Mouse (Mus musculus): ENCODE results near the gene Nek8. TPM values are rescaled to one million over a fixed set of nuclear protein-coding genes. Genes with fewer than 3 reads are reported as not detected.

Gene Nek8
- 10.2 and 10.4 TPM in 2 replicates for polyA plus RNA-seq (2015; fragmentation: Nextera tagmentation; extraction: Ambion mirVana)

DNA sequence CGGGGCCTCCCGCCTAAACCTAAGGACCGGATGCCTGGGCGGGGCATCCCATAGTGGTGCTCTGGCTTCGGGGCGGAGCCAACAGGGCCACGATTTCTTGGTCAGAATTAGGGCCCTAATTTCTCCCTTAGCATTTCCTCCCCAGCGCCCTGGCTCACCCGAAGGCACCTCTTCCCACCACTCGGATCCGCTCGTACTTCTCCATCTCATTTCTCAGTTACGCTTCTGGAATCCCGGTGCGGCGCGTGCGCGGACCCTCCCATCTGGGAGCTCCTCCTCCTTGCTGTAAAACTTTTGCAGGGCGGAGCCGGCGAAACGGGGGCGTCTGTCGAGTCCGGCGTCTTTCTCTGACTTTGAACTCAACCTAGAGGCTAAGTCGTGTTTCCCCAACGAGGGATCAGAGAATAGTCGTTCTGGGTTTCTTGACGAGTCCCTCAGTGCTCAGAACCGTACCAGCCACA lies at the start of gene Nek8, which contains the start of gene Tlcd1:
Gene Nek8 (minus strand): TSS at position 274 of the 461 bp plus-strand sequence.
Gene Tlcd1 (plus strand): TSS at position 310 of the 461 bp plus-strand sequence.
- WGBS (ENCODE audit: insufficient replicate concordance) = 0% methylated on average over 32 of the region's 32 CpGs
- Histone ChIP-seq H3K36me3 (ENCODE audit: control insufficient read depth, insufficient read depth) (peaks cover 21% of the 10 kb centered on the region), H3K27me3 (ENCODE audit: control insufficient read depth, insufficient read depth, low read depth, low read length) (no peaks in the 10 kb centered on the region), H3K4me3 (ENCODE audit: low read depth, low read length) (peak within 1 kb of the TSS; percentile 87), H3K9ac (ENCODE audit: low read depth, low read length) (peak within 1 kb of the TSS; percentile 95), H3K27ac (ENCODE audit: low read length) (peak within 1 kb of the TSS; percentile 98), H3K4me1 (ENCODE audit: control insufficient read depth, low read depth, low read length) (peaks cover 56% of the 10 kb centered on the region), H3K9me3 (replicated peaks; ENCODE audit: control insufficient read depth, low read length) (no peaks in the 10 kb centered on the region), H3K4me2 (ENCODE audit: low read depth, low read length) (peak within 1 kb of the TSS; percentile 71)
- ATAC-seq (ENCODE audit: low read depth) = peak; percentile 28

DNA sequence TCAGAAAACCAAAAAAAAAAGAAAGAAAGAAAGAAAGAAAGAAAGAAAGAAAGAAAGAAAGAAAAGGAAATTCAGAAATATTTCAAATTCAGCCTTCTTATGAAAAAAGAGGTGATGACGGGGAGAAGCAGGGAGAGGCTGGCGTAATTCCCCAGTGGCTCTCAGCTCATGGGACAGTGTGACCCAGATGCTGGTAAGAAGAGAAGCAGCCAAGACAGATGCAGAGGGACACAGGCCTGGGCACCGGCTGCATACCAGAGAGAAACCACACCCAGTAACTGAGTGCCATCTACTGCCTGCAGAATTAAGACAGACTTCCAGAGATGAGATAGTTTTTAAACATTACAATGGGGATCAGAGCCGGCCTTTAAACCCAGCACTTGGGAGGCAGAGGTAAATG lies 47.1 kb upstream of the Nek8 start:
- H3K27ac ChIP-seq (ENCODE audit: low read length) = no peak overlapping the region
- H3K36me3 ChIP-seq (ENCODE audit: control insufficient read depth, insufficient read depth) = peaks cover 64% of the 10 kb centered on the region
- ATAC-seq (ENCODE audit: low read depth) = no peak
- H3K27me3 ChIP-seq (ENCODE audit: control insufficient read depth, insufficient read depth, low read depth, low read length) = no peaks in the 10 kb centered on the region
- 89% methylated on average over 4 of the region's 4 CpGs for WGBS (ENCODE audit: insufficient replicate concordance)
- H3K9me3 ChIP-seq (replicated peaks; ENCODE audit: control insufficient read depth, low read length) = no peaks in the 10 kb centered on the region
- H3K4me2 ChIP-seq (ENCODE audit: low read depth, low read length) = no peak overlapping the region
- no peak overlapping the region for H3K9ac ChIP-seq (ENCODE audit: low read depth, low read length)
- no peak overlapping the region for H3K4me3 ChIP-seq (ENCODE audit: low read depth, low read length)
- H3K4me1 ChIP-seq (ENCODE audit: control insufficient read depth, low read depth, low read length) = no peaks in the 10 kb centered on the region

DNA sequence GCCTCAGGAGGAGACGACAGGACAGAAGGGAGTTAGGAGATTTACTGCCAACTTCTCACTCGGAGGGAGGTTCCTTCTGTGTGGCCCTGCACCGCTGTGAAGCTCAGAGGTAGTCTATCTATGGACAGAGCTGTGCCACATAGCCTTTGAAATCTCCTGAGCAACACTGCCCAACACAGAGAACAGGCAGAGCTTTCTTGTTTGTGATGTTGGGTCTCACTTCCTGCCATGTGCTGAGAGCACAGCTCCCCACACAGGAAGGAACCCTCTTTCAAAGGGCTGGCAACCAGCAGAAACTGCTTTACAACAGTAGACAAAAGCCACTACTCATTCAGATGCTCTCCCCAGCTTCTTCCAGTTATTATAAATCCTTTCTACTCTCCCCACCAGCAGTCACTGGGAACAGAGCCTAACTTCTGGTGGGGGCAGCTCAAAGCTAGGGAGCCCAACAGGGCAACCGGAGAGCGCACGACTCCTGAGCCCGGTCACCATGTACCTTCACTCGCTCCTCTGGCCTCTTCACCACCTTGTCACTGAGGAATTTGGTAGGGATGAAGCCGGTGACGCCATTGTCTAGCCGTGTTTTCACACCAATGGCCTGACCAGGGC lies 39.3 kb upstream of the Nek8 start:
- Histone ChIP-seq H3K4me1 (ENCODE audit: control insufficient read depth, low read depth, low read length) (no peaks in the 10 kb centered on the region), H3K36me3 (ENCODE audit: control insufficient read depth, insufficient read depth) (peaks cover 82% of the 10 kb centered on the region), H3K27me3 (ENCODE audit: control insufficient read depth, insufficient read depth, low read depth, low read length) (no peaks in the 10 kb centered on the region), H3K9me3 (replicated peaks; ENCODE audit: control insufficient read depth, low read length) (no peaks in the 10 kb centered on the region), H3K9ac (ENCODE audit: low read depth, low read length) (no peak overlapping the region), H3K4me3 (ENCODE audit: low read depth, low read length) (no peak overlapping the region), H3K27ac (ENCODE audit: low read length) (no peak overlapping the region), H3K4me2 (ENCODE audit: low read depth, low read length) (no peak overlapping the region)
- no peak for ATAC-seq (ENCODE audit: low read depth)
- WGBS (ENCODE audit: insufficient replicate concordance) = 86% methylated on average over 11 of the region's 11 CpGs

DNA sequence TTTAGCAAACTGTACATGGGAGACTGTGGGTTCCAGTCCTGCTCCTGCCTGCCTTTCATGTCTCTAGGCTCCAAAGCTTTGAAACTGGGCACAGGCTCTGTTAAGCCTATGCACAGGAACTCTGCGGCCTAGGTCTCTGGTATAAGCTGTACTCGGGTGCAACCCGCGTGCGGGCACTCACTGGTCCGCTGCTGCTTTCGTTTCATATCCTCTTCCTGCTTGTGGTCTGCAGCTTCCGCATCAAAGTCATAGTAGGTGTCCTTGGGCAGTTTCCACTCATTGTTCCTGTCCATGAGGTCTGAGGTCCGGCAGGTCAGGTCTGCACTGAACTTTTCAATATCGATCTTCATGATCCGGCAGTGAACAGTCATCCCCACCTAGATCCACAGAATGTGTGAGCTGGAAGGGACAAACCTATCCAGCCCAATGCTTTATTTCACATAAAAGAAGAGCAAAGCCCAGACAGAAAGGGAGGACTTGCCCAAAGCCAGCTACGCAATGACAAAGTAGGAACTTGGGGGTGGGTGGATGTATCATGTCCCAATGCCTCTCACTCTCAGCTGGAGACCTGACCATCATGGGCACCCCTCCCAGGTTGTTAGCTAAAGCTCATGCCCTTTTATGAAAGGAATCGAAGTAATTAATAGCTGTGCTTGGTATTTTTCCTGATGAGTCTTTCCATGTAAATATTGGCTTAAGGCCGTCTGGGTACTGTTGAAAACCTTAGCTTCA lies 36.8 kb upstream of the Nek8 start:
- no peak overlapping the region for H3K9ac ChIP-seq (ENCODE audit: low read depth, low read length)
- no peak overlapping the region for H3K4me3 ChIP-seq (ENCODE audit: low read depth, low read length)
- H3K36me3 ChIP-seq (ENCODE audit: control insufficient read depth, insufficient read depth) = peaks cover 80% of the 10 kb centered on the region
- H3K4me2 ChIP-seq (ENCODE audit: low read depth, low read length) = no peak overlapping the region
- no peaks in the 10 kb centered on the region for H3K9me3 ChIP-seq (replicated peaks; ENCODE audit: control insufficient read depth, low read length)
- 62% methylated on average over 14 of the region's 14 CpGs for WGBS (ENCODE audit: insufficient replicate concordance)
- no peaks in the 10 kb centered on the region for H3K4me1 ChIP-seq (ENCODE audit: control insufficient read depth, low read depth, low read length)
- H3K27me3 ChIP-seq (ENCODE audit: control insufficient read depth, insufficient read depth, low read depth, low read length) = no peaks in the 10 kb centered on the region
- no peak for ATAC-seq (ENCODE audit: low read depth)
- H3K27ac ChIP-seq (ENCODE audit: low read length) = no peak overlapping the region

DNA sequence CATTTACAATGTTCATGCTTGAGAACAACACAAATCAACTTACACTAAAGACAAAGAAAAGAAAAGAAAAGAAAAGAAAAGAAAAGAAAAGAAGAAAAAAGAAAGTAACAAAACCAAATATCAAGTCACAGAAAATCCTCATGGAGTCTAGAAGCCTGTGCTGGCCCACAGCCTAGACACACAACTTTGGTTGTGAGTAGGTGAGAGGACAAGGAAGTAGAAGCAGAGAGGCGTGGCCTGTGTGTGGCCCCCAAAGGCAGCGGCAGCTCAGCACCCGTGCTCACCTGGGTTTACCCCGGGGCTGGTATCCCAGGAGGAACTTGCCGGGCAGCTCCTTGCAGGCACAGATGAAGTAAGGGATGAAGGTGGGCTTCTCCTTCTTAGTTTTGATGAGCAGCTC lies 35.0 kb upstream of the Nek8 start:
- H3K36me3 ChIP-seq (ENCODE audit: control insufficient read depth, insufficient read depth) = peaks cover 80% of the 10 kb centered on the region
- WGBS (ENCODE audit: insufficient replicate concordance) = 82% methylated on average over 5 of the region's 5 CpGs
- no peak for ATAC-seq (ENCODE audit: low read depth)
- H3K9ac ChIP-seq (ENCODE audit: low read depth, low read length) = no peak overlapping the region
- H3K27me3 ChIP-seq (ENCODE audit: control insufficient read depth, insufficient read depth, low read depth, low read length) = no peaks in the 10 kb centered on the region
- no peaks in the 10 kb centered on the region for H3K4me1 ChIP-seq (ENCODE audit: control insufficient read depth, low read depth, low read length)
- no peaks in the 10 kb centered on the region for H3K9me3 ChIP-seq (replicated peaks; ENCODE audit: control insufficient read depth, low read length)
- no peak overlapping the region for H3K4me2 ChIP-seq (ENCODE audit: low read depth, low read length)
- no peak overlapping the region for H3K4me3 ChIP-seq (ENCODE audit: low read depth, low read length)
- H3K27ac ChIP-seq (ENCODE audit: low read length) = no peak overlapping the region

DNA sequence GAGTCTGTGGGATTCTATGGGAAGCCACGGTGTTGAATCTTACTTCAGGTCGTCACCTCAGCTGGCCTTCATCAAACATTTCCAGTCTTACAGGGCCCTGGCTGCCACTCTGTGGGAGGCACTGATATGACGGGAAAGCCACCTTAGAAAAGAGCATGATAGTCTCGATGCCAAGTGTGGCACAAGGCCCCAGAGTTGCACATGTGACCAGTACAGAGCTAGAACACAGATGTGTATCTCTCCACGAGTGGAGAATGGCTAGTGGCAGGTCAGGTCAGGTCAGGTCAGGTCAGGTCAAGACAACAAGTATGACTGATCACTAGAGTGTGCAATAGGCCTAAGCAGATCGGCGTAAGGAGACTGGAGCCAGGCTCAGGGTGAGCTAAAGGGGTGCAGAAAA lies 34.1 kb upstream of the Nek8 start:
- Histone ChIP-seq H3K4me1 (ENCODE audit: control insufficient read depth, low read depth, low read length) (no peaks in the 10 kb centered on the region), H3K27ac (ENCODE audit: low read length) (no peak overlapping the region), H3K27me3 (ENCODE audit: control insufficient read depth, insufficient read depth, low read depth, low read length) (no peaks in the 10 kb centered on the region), H3K4me2 (ENCODE audit: low read depth, low read length) (no peak overlapping the region), H3K9ac (ENCODE audit: low read depth, low read length) (no peak overlapping the region), H3K9me3 (replicated peaks; ENCODE audit: control insufficient read depth, low read length) (no peaks in the 10 kb centered on the region), H3K36me3 (ENCODE audit: control insufficient read depth, insufficient read depth) (peaks cover 73% of the 10 kb centered on the region), H3K4me3 (ENCODE audit: low read depth, low read length) (no peak overlapping the region)
- 75% methylated on average over 7 of the region's 7 CpGs for WGBS (ENCODE audit: insufficient replicate concordance)
- no peak for ATAC-seq (ENCODE audit: low read depth)

DNA sequence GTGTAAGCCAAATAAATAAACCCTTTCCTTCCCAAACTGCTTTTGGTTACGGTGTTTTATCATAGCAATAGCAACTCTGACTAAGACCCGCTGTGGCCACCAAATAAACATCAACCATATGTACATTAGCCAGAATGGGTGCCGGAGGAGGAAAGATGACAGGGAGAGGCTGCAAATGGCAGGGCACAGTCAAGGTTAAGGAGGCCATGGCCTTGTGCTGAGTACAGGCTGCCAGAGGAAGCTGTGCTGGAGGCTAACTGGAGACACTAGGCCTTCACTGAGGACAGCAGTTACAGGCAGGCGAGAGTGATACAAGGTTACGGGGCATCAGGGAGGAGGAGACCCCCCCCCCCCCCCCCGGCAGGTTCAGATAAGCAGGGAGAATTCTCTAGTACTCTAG lies 33.4 kb upstream of the Nek8 start:
- Histone ChIP-seq H3K27ac (ENCODE audit: low read length) (no peak overlapping the region), H3K9me3 (replicated peaks; ENCODE audit: control insufficient read depth, low read length) (no peaks in the 10 kb centered on the region), H3K4me2 (ENCODE audit: low read depth, low read length) (no peak overlapping the region), H3K27me3 (ENCODE audit: control insufficient read depth, insufficient read depth, low read depth, low read length) (no peaks in the 10 kb centered on the region), H3K9ac (ENCODE audit: low read depth, low read length) (no peak overlapping the region), H3K4me1 (ENCODE audit: control insufficient read depth, low read depth, low read length) (no peaks in the 10 kb centered on the region), H3K4me3 (ENCODE audit: low read depth, low read length) (no peak overlapping the region), H3K36me3 (ENCODE audit: control insufficient read depth, insufficient read depth) (peaks cover 66% of the 10 kb centered on the region)
- ATAC-seq (ENCODE audit: low read depth) = no peak
- 76% methylated on average over 6 of the region's 6 CpGs for WGBS (ENCODE audit: insufficient replicate concordance)

DNA sequence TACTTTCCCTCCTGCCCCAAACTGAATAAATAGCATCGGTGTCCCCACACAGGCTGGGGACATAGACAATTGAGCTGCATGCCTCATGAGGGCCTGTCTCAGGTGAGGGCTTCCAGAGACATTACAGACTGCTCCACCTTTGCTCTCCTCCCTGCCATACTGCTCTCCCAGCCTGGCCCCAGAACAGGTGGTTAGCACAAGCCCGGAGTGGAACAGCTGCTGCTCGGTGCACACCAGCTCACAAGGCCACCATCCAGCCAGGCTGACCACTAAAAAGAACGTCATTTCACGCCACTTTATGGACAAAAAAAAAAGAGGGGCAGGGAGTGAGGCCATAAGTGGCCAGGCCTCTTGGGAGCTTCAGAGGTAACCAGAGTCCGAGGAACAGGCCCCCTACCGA lies 30.7 kb upstream of the Nek8 start:
- WGBS (ENCODE audit: insufficient replicate concordance) = 82% methylated on average over 7 of the region's 7 CpGs
- no peak overlapping the region for H3K4me3 ChIP-seq (ENCODE audit: low read depth, low read length)
- no peaks in the 10 kb centered on the region for H3K4me1 ChIP-seq (ENCODE audit: control insufficient read depth, low read depth, low read length)
- no peaks in the 10 kb centered on the region for H3K9me3 ChIP-seq (replicated peaks; ENCODE audit: control insufficient read depth, low read length)
- ATAC-seq (ENCODE audit: low read depth) = no peak
- H3K27ac ChIP-seq (ENCODE audit: low read length) = no peak overlapping the region
- H3K27me3 ChIP-seq (ENCODE audit: control insufficient read depth, insufficient read depth, low read depth, low read length) = no peaks in the 10 kb centered on the region
- H3K9ac ChIP-seq (ENCODE audit: low read depth, low read length) = no peak overlapping the region
- H3K36me3 ChIP-seq (ENCODE audit: control insufficient read depth, insufficient read depth) = peaks cover 46% of the 10 kb centered on the region
- H3K4me2 ChIP-seq (ENCODE audit: low read depth, low read length) = no peak overlapping the region

All from liver, embryonic 16.5 days (tissue).